Mouse (Mus musculus): ENCODE measurements around the gene Scn3a.
"Not testable (repeated sequence)": the region's sequence is repeated elsewhere in the genome, so short reads cannot be mapped to it uniquely, and the experiment has no call there.

Scn3a gene

GRCm38 (mm10) chr2:65483434-65483833, 84.0 kb downstream of the Scn3a start:
- DNase-seq (ENCODE audit: low spot score), result no peak

GRCm38 (mm10) chr2:65481007-65481672, 86.3 kb downstream of the Scn3a start:
- DNase-seq (ENCODE audit: low spot score), result no peak

- DNase-seq (ENCODE audit: low spot score), result no peak
These were observed 96.0 kb downstream of the Scn3a start for GRCm38 (mm10) chr2:65471311-65471882.

DNA sequence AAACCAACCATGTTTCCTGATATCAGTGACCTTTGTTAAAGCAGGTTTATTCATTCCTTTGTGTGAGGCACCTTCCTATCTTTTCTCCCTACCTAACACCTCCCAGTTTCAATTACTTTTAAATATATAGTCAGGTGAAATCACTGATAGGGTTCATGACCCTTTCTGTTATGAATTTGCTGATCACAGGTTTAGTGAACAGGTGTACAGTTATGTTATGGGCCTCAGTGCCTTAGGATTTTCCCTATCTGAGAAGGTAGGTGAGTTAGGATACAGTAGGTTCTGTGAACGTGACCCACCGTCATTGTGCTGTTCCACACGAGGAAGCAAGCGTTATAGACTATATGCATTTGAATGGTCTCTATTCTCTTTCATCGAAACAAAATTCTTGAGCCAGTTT, 101.7 kb downstream of the Scn3a start:
- DNase-seq (ENCODE audit: low spot score), result no peak

DNA sequence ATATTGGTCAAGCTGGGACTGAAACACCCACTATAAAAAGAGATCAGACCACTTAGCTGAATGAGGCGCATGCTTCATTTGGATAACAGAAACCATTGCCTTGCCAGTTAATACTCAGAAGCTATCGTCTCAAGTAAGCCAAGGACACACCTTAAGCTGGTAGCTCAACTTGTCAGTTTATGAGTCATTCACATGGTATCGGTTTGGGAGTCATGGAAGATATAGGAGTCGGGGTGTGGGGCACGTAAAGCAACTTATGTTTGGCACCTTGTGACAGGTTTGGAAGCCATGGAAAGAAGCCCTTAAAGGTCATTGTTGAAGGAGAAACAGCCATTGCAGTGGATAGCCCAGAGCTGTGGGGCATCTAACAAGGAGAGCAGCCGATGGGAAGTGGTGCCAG, 113.7 kb downstream of the Scn3a start:
- DNase-seq (ENCODE audit: low spot score), result no peak

GRCm38 (mm10) chr2:65451401-65452078, 115.9 kb downstream of the Scn3a start:
- DNase-seq (ENCODE audit: low spot score), result not testable (repeated sequence)

DNA sequence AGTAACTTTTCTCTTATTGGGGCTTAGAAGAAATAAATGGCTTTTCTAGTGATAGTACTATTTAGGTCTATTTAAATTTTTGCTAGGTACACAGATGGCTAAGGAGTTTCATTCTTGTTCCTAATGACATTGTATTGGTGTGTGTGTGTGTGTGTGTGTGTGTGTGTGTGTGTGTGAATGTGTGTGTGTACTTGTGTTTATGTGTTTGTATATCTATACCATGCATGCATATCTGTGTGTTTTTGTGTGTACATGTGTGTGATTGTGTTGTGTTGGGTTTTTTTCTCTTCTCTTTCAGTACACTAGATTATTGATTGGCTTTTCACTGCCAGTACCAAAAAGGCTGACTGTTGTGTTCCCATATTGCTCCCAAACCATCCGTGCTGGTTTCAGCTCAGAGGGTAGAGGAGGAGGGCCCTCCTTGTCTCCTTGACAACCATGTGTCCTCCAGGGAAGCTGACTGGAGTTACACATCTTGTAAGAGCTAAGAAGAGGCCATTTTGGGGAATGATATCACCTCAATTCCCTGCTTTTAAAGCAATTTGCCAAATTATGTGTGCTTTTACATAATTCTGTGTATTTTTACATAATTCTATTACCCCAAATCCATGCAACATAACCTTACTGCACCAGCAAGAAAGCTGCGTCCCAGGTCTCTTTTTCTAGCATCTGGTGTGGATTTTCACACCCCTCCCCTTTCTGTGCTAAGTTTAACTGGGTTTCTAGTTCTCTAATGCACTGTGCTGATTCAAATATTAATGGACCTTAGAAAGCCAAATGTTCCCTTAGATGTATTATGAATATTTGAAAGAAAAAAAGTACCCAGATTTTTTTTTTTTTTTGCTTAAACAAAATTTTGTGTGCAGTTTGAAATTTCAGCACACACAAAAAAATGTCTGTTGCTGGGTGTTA, 116.7 kb downstream of the Scn3a start:
- DNase-seq (ENCODE audit: low spot score), result peak; percentile 21

DNA sequence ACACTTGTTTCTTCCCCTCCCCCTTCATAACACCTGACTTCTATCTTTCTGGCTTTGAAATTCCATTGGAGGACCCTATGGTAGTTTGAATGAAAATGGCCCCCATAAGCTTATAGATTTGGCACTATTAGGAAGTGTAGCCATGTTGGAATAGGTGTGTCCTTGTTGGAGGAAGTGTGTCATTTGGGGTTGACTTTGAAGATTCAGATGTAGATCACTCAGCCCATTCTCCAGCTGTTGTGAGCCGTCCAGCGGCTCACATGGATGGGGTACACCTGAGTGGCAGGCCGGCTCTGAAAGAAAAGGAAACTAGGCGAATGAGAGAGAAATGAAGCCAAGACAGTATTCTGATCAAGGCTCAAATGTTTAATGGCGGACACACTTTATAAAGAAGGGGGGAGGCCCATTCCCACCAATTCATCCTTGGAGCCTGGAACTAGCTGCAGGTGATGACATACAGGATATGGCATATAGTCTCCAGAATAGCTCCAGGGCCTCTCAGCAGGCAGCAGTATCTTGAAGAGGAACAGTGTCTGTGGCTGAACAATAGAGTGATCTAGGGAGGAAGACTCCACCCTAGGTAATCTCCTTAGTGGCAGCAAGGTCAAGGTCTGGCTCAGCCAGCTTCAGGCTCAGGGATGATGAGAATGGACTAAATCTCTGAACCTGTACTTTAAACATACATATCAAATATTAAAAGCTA, 118.2 kb downstream of the Scn3a start:
- no peak for DNase-seq (ENCODE audit: low spot score)

DNA sequence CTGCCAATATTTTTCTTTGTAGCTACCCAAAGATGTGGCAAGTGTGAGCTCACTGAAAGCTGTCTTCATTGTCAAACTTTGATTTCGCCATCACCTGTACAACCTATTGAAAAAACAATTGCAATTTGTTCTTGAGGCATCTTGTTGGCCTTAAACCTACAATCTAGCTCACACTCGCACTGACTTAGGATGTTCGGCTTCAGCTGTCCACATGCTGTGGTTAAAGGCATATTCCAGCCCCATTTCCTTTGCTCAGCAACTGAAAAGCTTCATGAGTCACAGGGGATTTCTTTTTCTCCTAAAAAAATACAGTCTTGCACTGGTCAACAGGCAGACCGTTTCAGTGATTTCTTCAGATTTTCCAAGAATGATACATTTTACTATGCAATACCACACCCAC, 124.3 kb downstream of the Scn3a start:
- no peak for DNase-seq (ENCODE audit: low spot score)

- peak; percentile 49 for DNase-seq (ENCODE audit: low spot score)
These were observed 125.9 kb downstream of the Scn3a start for GRCm38 (mm10) chr2:65441566-65441965.

DNA sequence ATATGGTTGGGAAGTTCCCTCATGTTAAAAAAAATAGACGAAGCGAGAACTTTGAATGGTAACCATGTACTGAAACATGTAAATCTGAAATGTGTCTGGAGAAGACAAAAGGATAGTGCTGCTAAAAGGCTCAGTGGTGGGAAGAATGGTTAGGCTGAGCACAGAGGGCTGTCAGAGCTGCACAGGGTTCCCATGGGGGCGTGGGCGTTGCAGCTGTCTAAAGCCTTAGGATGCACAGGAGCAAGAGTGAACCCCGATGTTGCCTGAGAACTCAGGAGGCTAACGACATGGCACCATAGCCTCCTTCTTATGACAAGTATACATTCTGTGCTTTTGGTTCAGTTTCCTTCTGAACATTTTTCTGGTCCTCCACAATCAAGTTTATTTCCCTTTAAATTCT, 126.3 kb downstream of the Scn3a start:
- peak; percentile 47 for DNase-seq (ENCODE audit: low spot score)

GRCm38 (mm10) chr2:65436917-65437316, 130.5 kb downstream of the Scn3a start:
- no peak for DNase-seq (ENCODE audit: low spot score)

DNA sequence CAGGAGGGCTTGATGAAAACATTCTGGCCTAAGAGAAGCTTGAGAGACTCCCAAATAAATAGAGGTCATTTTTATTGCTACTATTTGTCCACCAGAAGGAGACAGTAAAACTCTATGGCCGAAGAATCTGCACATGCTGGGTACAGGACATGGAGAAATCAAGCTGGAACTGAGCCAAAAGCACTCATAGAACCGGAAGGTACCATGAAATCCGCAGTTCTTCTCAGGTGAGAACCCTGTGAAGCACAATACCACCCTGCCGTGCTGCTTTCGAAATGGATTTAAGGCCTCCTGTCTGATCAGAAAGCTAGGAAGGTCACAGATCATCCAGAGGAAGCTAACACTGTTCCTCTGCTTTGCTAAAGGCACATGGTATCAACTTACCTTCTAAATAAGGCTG, 143.9 kb downstream of the Scn3a start:
- no peak for DNase-seq (ENCODE audit: low spot score)

DNA sequence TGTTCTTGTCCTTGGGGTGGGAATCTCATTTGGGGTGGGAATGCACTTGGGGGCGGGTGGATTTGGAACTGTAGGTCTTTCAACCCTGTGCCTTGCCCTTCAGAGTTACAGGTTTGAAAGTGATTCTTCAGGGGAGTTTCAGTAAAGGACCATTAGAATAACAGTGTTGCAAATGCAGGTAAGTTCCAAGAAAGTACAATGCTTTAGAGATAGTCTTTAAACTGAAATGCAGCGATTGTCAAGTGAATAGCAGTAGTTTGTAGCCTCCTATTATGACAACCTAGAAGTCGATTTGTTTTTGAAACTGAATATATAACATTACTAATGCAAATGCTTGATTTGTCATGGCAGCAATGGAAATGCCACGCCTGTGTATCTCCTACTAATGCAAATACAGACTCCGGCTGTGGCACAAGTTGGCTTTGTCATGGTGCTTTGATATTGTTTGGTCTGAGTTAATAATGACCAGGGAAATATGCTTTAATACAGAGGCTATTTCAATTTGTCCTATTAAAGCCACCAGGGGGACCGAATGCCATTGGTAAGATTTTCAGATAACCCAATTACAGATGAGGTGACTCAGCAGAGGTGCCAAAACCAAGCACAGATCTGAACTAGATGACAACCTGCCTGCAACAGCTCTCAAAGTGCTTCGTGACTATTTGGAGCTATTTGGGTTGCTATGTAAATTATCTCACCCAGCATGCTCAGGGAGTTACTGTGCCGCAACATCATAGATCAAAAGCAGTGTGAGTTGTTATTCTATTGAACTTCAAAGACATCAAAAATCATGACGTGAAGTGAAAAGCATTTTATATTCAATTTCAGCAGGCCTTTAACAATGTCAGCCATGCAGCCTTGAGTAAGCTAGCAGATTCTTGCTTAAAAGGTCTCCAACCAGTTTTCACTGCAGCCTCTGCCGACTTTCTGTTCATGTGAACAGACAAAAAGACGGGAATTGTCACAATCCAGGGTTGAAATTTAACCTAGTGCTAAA, 145.9 kb downstream of the Scn3a start:
- DNase-seq (ENCODE audit: low spot score), result no peak

DNA sequence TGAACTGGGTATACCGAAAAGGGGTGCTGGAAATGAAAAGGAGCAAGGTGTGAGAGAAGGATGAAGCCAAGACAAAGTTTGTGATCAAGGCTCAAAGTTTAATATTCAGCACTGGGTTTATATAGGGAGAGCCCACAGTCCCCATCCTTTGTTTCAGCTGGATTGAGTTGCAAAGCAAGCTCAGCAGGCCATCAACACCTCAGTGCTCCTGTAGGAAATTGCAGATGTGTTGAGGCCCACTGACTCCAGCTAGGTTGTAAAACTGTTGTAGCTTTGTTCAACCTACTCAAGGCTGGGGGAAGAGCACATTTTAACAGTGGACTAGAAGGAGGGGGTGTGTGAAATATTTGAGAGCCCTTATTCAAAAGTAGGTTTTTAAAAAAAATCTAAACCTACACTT, 148.8 kb downstream of the Scn3a start:
- no peak for DNase-seq (ENCODE audit: low spot score)

DNA sequence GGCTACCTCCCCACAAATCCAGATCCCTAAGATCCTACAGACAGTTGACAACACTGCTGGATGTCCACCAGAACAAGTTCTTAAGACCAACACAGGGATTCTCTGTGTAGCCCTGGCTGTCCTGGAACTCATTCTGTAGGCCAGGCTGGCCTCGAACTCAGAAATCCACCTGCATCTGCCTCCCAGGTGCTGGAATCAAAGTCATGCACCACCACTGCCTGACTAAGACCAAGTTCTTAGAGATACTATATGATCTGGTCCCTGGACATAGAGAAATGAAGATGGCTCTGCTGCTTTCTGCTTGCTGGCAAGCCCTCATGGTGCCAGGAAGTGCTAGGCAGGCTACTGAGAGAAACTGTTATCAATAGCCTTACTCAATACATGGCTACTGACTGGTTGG, 150.9 kb downstream of the Scn3a start:
- no peak for DNase-seq (ENCODE audit: low spot score)

DNA sequence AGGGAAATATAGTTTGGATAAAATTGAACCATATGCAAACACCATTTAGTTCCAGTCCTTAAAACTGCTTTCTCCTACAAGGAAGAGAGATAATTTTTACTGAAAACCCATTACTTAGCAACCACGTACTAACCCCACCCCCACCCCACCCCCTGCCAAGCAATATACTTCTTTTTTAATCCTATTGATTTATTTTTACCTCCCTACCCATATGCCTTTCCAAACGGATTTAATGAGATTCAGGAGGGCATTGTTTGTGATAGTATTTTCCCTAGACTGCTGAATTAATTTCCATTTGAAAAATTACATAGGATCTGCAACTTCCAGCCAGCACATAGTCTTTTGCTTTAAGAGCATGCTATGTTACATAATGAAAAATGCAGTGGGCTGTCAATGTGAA, 152.1 kb downstream of the Scn3a start:
- DNase-seq (ENCODE audit: low spot score), result no peak

- DNase-seq (ENCODE audit: low spot score), result peak; percentile 74
These were observed 152.6 kb downstream of the Scn3a start for GRCm38 (mm10) chr2:65414806-65415281.

- DNase-seq (ENCODE audit: low spot score), result peak; percentile 27
These were observed 153.2 kb downstream of the Scn3a start for GRCm38 (mm10) chr2:65414237-65414636.

DNA sequence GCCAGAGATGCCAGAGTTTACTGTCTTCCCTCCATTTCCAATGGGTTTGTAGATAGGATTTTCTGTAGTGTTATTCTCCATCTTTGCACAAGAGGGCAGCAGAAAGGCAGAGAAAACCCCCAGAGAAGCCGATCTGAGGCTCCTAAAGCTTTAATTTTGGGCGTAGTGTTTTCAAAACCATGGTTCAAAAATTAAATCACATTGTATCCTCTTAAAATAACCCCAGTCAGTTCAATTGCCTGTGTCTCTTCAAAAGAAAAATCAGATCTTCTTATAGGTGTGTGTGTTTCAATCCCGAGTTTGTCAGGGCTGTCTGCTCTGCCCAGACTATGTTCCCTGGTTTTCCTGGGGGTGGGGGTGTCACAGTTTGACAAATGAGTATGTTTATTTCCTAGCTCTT, 153.7 kb downstream of the Scn3a start:
- peak; percentile 45 for DNase-seq (ENCODE audit: low spot score)
